Mouse (Mus musculus) CH12F3 (cell line): ENCODE measurements around the gene Nfs1.
"Not testable (repeated sequence)": the region's sequence is repeated elsewhere in the genome, so short reads cannot be mapped to it uniquely, and the experiment has no call there.

Experiments
- in situ Hi-C: fragments of 300-500 bp; cut with MboI; formaldehyde crosslinking; loops from 2 replicates; pipeline ENCODE4 v1.14.3; 2020; ENCODE audit warnings: low sequenced_read_pairs

Gene Nfs1

GRCm38 (mm10) chr2:156143953-156144724 is at the start of gene Nfs1, which contains the start of gene Romo1:
Gene Nfs1 (minus strand): TSS chr2:156144186.
Gene Romo1 (plus strand): TSS chr2:156144039.
- in situ Hi-C loops, result no loop called here

GRCm38 (mm10) chr2:156193066-156193862 is 49.3 kb upstream of the Nfs1 start:
- in situ Hi-C loops, result no loop called here

- in situ Hi-C loops, result no loop called here
Observed at GRCm38 (mm10) chr2:156192068-156192467, 48.1 kb upstream of the Nfs1 start.

GRCm38 (mm10) chr2:156191540-156191939 is 47.6 kb upstream of the Nfs1 start:
- in situ Hi-C loops, result no loop called here

GRCm38 (mm10) chr2:156190004-156190896 is 46.3 kb upstream of the Nfs1 start:
- in situ Hi-C loops, result no loop called here

GRCm38 (mm10) chr2:156189241-156189640 is 45.3 kb upstream of the Nfs1 start:
- in situ Hi-C loops, result not testable (repeated sequence)

GRCm38 (mm10) chr2:156181592-156181991 is 37.6 kb upstream of the Nfs1 start:
- in situ Hi-C loops, result no loop called here

GRCm38 (mm10) chr2:156180824-156181590 is 37.0 kb upstream of the Nfs1 start:
- in situ Hi-C loops, result no loop called here

GRCm38 (mm10) chr2:156180094-156180821 is 36.3 kb upstream of the Nfs1 start, which contains the start of gene Rbm39:
Gene Rbm39 (minus strand): TSS chr2:156180238.
- in situ Hi-C loops, result no loop called here

- in situ Hi-C loops, result no loop called here
Observed at GRCm38 (mm10) chr2:156179796-156180093, 35.8 kb upstream of the Nfs1 start.

GRCm38 (mm10) chr2:156179046-156179795 is 35.2 kb upstream of the Nfs1 start:
- in situ Hi-C loops, result no loop called here

GRCm38 (mm10) chr2:156177651-156178050 is 33.7 kb upstream of the Nfs1 start:
- in situ Hi-C loops, result no loop called here

GRCm38 (mm10) chr2:156177079-156177478 is 33.1 kb upstream of the Nfs1 start:
- in situ Hi-C loops, result no loop called here

- in situ Hi-C loops, result no loop called here
Observed at GRCm38 (mm10) chr2:156166557-156166956, 22.6 kb upstream of the Nfs1 start.

- in situ Hi-C loops, result no loop called here
Observed at GRCm38 (mm10) chr2:156165478-156165877, 21.5 kb upstream of the Nfs1 start.

GRCm38 (mm10) chr2:156151538-156151937 is 7.6 kb upstream of the Nfs1 start:
- in situ Hi-C loops, result no loop called here

GRCm38 (mm10) chr2:156147316-156147915 is 3.4 kb upstream of the Nfs1 start:
- in situ Hi-C loops, result no loop called here

GRCm38 (mm10) chr2:156146272-156146989 is 2.4 kb upstream of the Nfs1 start:
- in situ Hi-C loops, result no loop called here
